Mouse (Mus musculus): ENCODE measurements at regions not wholly inside any gene's neighbourhood (a gene's known extent, or its start where the extent isn't known, plus 50 kb on each side); places are given as distances from the start of the nearest gene placed in this dataset.

DNA sequence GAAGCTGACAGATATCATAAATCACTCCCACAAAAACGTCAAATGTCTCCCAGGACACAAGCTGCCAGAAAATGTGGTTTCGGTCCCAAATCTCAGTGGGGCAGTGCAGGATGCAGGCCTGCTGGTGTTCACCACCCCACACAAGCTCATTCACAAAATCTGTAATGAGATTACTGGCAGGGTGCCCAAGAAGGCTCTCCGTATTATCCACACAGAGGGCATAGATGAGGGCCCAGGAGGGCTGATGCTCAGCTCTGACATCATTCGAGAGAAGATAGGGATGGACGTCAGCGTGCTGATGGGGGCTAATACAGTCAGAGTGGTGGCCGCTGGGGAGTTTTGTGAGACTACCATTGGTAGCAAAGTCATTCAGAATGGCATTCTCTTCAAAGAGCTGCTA lies 375.9 kb upstream of the 4933412E24Rik start:
- no peak for DNase-seq (ENCODE audit: low spot score)

GRCm38 (mm10) chr15:60390336-60390735 lies 373.9 kb upstream of the 4933412E24Rik start:
- Histone ChIP-seq H3K9ac (replicated peaks; ENCODE audit: low read depth, low read length) (no peak overlapping the region), H3K27ac (ENCODE audit: low read depth) (no peak overlapping the region), H3K36me3 (replicated peaks; ENCODE audit: control insufficient read depth, insufficient read depth, low read length) (no peaks in the 10 kb centered on the region), H3K4me1 (ENCODE audit: control insufficient read depth, insufficient read depth) (no peaks in the 10 kb centered on the region), H3K27me3 (ENCODE audit: control insufficient read depth, insufficient read depth, low read length) (no peaks in the 10 kb centered on the region), H3K9me3 (replicated peaks; ENCODE audit: control insufficient read depth, low read length) (no peaks in the 10 kb centered on the region), H3K4me3 (ENCODE audit: low read depth, low read length) (no peak overlapping the region), H3K4me2 (ENCODE audit: low read depth, low read length) (no peak overlapping the region)
- DNase-seq (ENCODE audit: low spot score) (no peak), ATAC-seq (ENCODE audit: insufficient read depth, low read depth) (no peak)
- 88% methylated on average over 1 of the region's 1 CpGs for WGBS
- no peak for TF ChIP-seq EP300 (IDR thresholded peaks at IDR 0.05; ENCODE audit: low read depth)
- no peak for TF ChIP-seq CTCF (IDR thresholded peaks at IDR 0.05; ENCODE audit: low read depth)

More for the DNA sequence above, 375.9 kb upstream of the 4933412E24Rik start:
- Histone ChIP-seq H3K9me3 (replicated peaks; ENCODE audit: control insufficient read depth, low read length) (no peaks in the 10 kb centered on the region), H3K27me3 (ENCODE audit: control insufficient read depth, insufficient read depth, low read length) (no peaks in the 10 kb centered on the region), H3K9ac (replicated peaks; ENCODE audit: low read depth, low read length) (no peak overlapping the region), H3K4me1 (ENCODE audit: control insufficient read depth, insufficient read depth) (no peaks in the 10 kb centered on the region), H3K27ac (ENCODE audit: low read depth) (no peak overlapping the region), H3K36me3 (replicated peaks; ENCODE audit: control insufficient read depth, insufficient read depth, low read length) (no peaks in the 10 kb centered on the region), H3K4me3 (ENCODE audit: low read depth, low read length) (no peak overlapping the region), H3K4me2 (ENCODE audit: low read depth, low read length) (no peak overlapping the region)
- TF ChIP-seq EP300 (IDR thresholded peaks at IDR 0.05; ENCODE audit: low read depth) (no peak), CTCF (IDR thresholded peaks at IDR 0.05; ENCODE audit: low read depth) (no peak)
- 64% methylated on average over 7 of the region's 7 CpGs for WGBS
- no peak for ATAC-seq (ENCODE audit: insufficient read depth, low read depth)

GRCm38 (mm10) chr15:60387962-60388361 lies 371.5 kb upstream of the 4933412E24Rik start:
- Histone ChIP-seq H3K9me3 (replicated peaks; ENCODE audit: control insufficient read depth, low read length) (no peaks in the 10 kb centered on the region), H3K36me3 (replicated peaks; ENCODE audit: control insufficient read depth, insufficient read depth, low read length) (no peaks in the 10 kb centered on the region), H3K4me3 (ENCODE audit: low read depth, low read length) (no peak overlapping the region), H3K27me3 (ENCODE audit: control insufficient read depth, insufficient read depth, low read length) (no peaks in the 10 kb centered on the region), H3K9ac (replicated peaks; ENCODE audit: low read depth, low read length) (no peak overlapping the region), H3K27ac (ENCODE audit: low read depth) (no peak overlapping the region), H3K4me2 (ENCODE audit: low read depth, low read length) (no peak overlapping the region), H3K4me1 (ENCODE audit: control insufficient read depth, insufficient read depth) (no peaks in the 10 kb centered on the region)
- WGBS: 76% methylated on average over 2 of the region's 2 CpGs
- no peak for DNase-seq (ENCODE audit: low spot score)
- no peak for ATAC-seq (ENCODE audit: insufficient read depth, low read depth)
- TF ChIP-seq EP300 (IDR thresholded peaks at IDR 0.05; ENCODE audit: low read depth) (no peak), CTCF (IDR thresholded peaks at IDR 0.05; ENCODE audit: low read depth) (no peak)
